In genomic region chr8:83331899-83332697, GRCm38 (mm10) we compare ENCODE assay signal across 8 mouse cellular contexts. TPM values are rescaled to one million over a fixed set of nuclear protein-coding genes. Genes with fewer than 3 reads are reported as not detected.
DNase-seq lines count a peak whose midpoint lies in the region; ATAC-seq lines count a peak whose summit lies in the region.

Gene Elmod2, minus strand, starts transcription at chr8:83332486.

- ATAC-seq in hindbrain, embryonic 15.5 days (ENCODE audit: low FRiP score, low read depth), result peak; percentile 100

- peaks cover 15% of the 10 kb centered on the region for H3K4me1 ChIP-seq in hindbrain, embryonic 15.5 days (replicated peaks)

- peak; percentile 94 for DNase-seq in T-cell, adult 2 months (ENCODE audit: low spot score)
- peak; percentile 95 to 98 for DNase-seq in cerebellum, postnatal 36 days
- peak; percentile 96 to 97 for DNase-seq in frontal cortex, postnatal 36 days (ENCODE audit: low spot score in 2 of 2)
- DNase-seq in left cerebral cortex, adult 11 months (ENCODE audit: low spot score), result peak; percentile 96
- DNase-seq in lung, postnatal 4 days, result peak; percentile 97 to 99
- DNase-seq in retina, postnatal 7 days (ENCODE audit: low read depth, low spot score), result peak; percentile 92
- DNase-seq in urinary bladder, adult 2 months (ENCODE audit: low spot score), result peak; percentile 97

- H3K4me2 ChIP-seq in hindbrain, embryonic 15.5 days, result peak within 1 kb of the TSS; percentile 90

- H3K9ac ChIP-seq in hindbrain, embryonic 15.5 days, result peak within 1 kb of the TSS; percentile 76

- H3K4me3 ChIP-seq in hindbrain, embryonic 15.5 days, result peak within 1 kb of the TSS; percentile 91

- peak within 1 kb of the TSS; percentile 86 for H3K27ac ChIP-seq in hindbrain, embryonic 15.5 days (replicated peaks)

- H3K27me3 ChIP-seq in hindbrain, embryonic 15.5 days, result peaks cover 3% of the 10 kb centered on the region; the same call in 1 of the 2 replicates

- H3K36me3 ChIP-seq in hindbrain, embryonic 15.5 days, result peaks cover 15% of the 10 kb centered on the region

- under 1% methylated on average over 74 of the region's 85 CpGs for WGBS in hindbrain, embryonic 15.5 days

- H3K9me3 ChIP-seq in hindbrain, embryonic 15.5 days, result no peaks in the 10 kb centered on the region

RNA-seq across cellular contexts. Expression of gene Elmod2, which starts in this region (rescaled TPM):
- 21.6 and 21.8 TPM in 2 replicates for polyA plus RNA-seq in hindbrain, embryonic 15.5 days (2015; fragmentation: Nextera tagmentation; extraction: Ambion mirVana)
- 9.8 and 10.3 TPM in 2 replicates for polyA plus RNA-seq in urinary bladder, adult 2 months (2012; rRNA removed)

Comparison
In these comparisons a context has a peak if more than half of its experiments do, and no peak if none do; other contexts are left out.
1. Peak in every context shown above with its lines: DNase-seq, ATAC-seq, H3K4me3 ChIP-seq and H3K27ac ChIP-seq.